Mouse (Mus musculus): ENCODE results near the gene Gm45062.

Gm45062 gene

DNA sequence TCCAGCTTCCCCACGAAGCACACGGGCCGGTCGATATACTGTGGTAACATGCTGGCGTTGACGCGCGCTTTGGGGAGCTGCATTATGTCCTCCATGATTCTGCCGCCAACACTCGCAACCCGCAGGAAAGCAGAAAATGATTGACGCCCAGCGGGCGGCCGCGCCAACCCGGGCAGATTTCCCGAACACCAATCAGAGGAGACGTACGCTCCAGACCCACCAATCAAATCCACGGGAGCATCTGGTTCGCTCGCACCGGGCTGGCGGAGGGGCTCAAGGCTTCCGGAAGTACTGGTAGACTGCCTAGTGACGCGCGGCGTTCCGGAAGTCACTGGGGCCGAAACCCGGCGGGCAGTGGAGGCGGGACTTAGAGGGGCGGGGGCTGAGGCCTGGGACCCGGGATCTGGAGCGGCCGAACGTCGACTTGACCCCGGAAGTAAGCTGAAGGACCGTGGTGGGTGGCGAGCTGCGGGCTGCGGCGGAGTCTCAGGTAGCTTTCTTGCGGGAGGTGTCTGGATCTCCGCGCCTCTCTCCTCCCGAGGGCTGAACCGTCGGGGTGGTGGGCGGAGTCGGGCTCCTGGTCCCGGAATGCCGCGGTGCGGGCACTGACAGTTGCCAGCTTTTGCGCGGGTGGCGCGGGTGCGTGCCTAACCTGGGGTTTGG lies at the start of gene Gm45062, which contains the start of the genes Rpa3 and Umad1:
Gene Gm45062, plus strand, starts transcription at position 447 of the 663 bp plus-strand sequence.
Gene Rpa3, minus strand, starts transcription at position 170 of the 663 bp plus-strand sequence.
Gene Umad1, plus strand, starts transcription at position 285 of the 663 bp plus-strand sequence.
- DNase-seq: peak; percentile 95 to 97

DNA sequence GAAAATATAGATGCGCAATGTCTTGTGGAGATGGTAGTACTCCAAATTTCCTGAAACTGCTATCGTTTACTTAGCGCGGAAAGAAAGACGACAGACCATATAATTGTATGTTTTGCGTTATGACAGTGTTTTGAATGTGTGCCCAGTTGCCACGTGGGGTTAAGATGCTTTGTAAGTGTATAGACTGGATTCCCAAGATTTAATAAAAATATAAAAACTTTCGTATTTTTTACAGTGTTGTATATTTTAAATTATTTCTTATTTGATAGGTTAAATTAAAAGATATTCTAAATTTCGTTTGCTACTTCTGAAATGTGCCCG lies 49.4 kb upstream of the Gm45062 start:
- no peak for DNase-seq

DNA sequence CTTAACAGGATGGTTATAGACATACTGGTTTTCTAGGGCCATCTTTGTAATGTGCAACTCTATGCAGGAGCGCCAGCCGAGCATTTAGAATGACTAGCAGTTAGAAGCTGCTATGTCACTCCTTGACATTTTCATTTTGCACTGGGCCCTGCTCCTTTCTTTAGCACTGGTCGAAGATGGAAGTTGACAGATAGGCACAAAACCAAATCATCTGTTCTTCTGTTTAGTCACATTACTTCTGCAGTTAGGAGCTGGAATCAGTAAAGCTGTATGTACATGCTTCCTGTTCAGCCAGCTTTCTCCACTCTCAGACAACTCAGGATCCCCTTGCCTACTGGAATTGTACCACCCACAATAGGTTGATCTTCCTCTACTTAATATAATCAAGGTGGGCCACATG lies 48.6 kb upstream of the Gm45062 start:
- no peak for DNase-seq

DNA sequence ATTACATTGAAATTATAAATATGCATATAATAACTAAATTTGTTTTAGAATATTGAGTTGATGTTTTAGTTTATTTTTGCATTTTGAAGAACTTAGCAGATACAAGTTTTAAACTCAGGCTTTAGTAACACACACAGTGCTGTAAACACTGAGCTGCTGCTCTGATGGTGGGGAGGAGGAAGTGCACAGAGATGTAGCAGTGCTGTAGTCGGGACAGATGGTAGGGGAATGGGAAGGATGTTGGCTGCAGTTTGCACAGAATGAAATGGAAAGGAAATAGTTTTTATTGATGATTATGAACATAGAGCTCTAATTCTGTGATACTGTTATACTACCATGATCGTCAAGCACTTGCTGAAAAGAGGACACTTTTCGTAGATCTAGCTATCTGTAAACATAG lies 32.2 kb upstream of the Gm45062 start:
- DNase-seq: no peak

DNA sequence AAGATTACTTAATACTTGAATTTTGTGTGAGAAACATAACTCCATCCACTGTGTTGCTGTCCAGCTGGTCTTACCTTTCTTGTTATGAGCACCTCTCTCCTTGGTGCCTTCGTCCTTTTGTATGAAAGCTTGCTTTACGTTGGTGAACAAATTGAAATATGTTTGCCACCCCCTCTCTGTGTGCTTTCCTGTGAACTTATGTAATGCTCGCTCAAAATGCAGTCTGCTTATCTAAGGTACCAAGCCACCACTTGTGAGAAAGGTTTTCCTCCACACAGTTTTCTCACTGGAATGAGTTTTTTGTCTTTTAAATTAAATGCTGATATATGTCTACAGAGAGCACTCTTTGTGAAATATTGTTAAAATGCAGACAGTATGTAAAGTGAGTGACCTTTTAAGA lies 30.7 kb upstream of the Gm45062 start:
- DNase-seq: no peak

DNA sequence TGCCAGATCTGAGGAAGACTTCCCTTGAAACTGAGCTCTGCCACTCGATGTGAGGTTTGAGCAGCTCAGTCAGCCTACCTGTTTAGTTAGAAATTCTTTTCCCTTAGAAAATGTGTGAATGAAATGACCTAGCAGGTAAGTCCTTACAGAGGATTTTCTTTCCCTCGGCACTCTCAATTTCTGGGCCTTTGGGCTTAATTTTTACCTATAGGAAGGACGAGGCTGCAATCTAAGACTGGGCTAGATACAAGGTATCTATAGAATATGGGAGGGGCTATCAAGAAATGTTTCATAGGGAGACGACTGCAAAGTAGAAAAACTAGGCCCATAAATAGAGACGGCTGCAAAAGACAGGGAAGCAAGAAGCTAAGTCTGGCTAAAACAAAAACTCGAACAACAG lies 934 bp upstream of the Gm45062 start:
- DNase-seq: no peak

DNA sequence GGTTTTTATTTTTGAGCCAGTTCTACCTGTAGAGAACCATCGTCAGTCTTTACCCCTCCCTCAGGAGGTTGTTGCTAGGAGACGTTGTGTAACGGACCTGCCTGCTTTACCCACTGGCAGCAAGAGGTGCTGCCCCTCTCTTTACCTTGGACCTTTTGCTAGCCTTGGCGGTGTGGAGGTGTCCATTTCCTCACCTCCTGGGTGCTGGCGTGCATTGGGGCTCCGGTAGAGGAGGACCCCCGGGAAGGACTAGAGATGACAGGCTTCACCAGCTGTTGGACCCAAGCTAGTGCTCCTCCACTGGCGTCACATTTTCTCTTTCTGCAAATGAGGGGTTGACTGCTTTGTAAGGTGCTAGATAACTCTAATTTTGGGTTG lies 406 bp downstream of the Gm45062 start:
- DNase-seq: no peak

DNA sequence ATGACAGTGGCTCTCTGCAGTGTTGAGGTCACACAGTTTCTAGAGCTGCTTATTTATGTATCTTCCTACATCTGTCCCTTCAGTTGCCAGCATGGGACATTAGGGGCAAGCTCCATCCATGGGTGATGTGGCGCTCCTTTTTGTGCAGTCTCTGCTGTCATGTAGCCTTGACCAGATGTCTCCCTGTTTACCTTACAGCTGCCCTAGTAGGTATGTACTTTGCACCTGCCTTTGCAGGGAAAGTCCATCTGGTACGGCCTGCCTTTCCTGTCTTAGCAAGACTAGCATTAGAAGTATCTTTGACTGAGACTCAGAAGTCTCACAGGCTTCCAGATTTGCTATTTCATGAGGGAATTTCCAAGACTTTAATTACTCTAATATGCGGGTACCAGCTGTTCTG lies 11.8 kb downstream of the Gm45062 start:
- no peak for DNase-seq

DNA sequence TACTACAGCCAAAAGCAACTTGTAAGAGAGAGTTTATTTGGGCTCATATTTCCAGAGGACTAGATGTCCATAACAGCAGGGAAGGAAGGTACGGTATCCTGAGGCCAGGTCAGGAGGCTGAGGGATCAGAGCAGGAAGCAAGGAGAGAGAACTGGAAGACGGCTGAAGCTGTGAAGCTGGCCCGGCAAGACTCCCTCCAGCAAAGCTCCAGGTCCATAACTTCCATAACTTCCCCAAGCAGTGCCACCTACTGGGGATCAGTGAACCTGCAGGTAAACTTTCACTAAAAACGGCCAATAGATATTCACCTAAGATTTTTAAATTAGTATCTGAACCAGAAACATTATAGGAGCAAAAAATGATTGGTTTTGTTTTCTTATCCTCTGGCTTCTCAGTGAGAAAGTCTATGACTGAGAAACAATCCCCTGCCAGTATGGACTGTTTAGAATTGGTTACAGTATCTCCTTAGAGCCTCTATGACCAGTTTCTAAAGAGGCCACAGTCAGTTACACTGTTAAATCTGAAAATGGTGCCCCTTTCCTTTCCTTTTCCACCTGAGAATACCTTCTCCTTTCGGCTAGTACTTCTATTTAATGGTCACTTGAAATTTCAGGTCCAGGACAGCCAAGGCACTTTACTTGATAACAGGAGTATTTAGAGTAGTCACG lies 15.3 kb downstream of the Gm45062 start:
- peak in 1 of 2 experiments; percentile 41 for DNase-seq

DNA sequence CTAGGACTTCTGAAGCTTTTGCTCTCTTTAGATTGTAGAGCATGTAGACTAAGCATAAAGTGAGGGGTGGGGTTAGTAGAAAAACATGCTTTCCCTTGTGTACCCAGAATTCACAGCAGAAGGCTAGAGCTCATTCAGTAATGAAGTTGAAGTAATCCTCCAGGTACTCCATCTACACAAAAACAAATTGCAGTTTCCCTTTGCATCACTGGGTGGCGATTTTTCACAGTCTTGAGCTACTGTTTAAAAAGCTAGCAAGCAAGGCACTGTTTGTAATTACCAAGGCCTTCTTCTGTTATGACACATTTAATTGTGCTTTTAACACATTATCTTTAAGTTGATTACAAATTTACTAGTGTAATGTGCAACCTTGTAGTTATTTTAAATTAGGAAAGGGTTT lies 15.8 kb downstream of the Gm45062 start:
- peak; percentile 68 to 85 for DNase-seq

DNA sequence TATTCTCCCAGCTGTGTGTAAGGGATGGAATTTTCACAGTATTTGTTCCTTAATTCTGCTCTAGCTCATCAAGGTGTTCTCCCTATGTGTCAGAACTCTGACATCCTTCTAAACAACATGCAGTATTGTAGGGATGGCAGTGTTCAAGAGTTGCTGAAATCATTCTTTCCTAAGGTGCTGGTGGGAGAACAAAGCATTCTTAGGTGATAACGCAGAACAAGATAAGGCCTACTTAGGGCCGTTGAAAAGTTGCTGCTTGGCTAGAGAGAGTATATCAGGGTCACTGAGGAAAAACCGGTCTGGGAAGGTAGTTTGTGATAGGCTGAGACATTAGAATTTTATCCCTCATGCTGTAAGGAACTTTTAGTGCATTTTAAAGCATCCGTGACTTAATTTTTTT lies 17.2 kb downstream of the Gm45062 start:
- no peak for DNase-seq

DNA sequence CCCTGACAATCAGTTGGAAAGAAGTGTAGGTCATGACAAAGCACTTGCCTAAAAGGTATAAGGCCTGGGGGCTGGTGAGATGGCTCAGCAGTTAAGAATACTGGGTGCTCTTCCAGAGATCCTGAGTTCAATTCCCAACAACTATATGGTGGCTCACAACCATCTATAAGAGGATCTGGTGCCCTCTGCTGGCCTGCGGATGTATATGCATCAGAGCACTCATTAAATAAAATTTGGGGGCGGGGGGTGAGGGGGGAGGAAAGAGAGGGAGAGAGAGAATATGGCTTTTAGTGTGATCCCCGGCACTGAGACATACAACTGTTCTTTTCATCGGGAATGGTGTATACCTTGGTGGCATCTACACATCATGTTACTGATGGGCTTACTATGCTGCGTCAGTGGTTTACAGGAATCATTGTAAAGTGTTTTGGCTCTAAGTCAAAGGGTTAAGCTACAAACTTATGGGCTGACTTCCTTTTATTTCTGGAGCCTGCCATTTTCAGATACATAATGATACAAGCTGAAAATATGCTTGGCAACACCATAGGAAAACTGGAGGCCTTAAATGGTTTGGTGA lies 19.3 kb downstream of the Gm45062 start:
- no peak for DNase-seq

DNA sequence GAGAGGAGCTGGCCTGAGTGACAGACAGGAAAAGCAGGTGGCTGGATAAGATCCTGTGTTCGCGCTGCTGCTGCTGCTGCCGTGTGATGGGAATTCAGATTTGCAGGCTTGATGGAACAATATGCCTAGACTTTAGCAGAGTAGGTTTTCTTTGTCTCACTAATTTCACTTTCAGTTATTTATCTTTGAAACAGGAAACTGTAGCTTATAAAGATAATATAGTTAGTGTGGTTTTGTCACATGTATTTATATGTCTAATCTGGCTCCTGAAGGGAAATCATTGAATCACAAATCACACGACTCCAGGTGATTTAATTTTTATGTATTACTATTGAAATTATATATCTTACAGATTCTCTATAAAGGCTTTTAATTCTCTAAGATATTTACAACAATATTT lies 24.0 kb downstream of the Gm45062 start:
- DNase-seq: no peak

DNA sequence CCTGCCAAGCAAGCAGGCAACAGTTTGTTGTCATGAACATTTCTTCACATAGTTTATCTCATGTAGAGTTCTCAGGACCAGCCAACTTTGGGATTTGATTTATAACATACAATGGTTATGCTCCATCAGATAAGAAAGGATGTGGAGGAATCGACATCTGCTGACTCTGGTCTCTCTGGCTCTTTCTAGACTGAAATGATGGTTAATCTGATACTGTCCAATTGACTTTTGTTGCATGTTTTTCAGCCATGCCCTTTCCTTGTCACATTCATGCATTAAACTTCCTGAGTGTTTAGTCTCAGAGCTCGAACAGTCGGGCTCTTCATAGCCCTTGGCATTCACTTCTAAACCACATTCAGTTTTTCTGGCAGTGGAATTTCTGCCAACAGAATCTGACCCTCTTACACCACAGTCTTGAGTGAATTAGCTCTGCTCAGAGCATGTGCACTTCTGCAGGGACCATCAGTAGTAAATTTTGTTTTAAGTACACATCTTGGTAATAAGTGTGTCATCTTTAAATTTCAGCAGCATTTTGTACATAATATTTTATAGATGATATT lies 26.2 kb downstream of the Gm45062 start:
- no peak for DNase-seq

DNA sequence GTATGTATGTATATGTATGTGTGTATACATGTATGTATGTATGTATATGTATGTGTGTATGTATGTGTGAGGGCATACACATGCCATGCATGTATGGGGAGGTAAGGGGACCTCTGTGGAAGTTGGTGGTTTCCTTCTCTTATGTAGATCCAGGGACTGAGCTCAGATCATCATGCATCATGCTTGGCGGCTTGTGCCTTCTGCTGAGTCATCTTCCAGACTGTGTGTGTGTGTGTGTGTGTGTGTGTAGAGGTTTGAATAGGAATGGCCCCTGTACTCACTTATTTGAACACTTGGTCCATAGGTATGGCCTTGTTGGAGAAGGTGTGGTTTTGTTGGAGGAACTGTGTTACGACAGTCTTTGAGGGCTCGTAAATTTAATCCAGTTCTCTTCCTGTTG lies 26.9 kb downstream of the Gm45062 start:
- no peak for DNase-seq

DNA sequence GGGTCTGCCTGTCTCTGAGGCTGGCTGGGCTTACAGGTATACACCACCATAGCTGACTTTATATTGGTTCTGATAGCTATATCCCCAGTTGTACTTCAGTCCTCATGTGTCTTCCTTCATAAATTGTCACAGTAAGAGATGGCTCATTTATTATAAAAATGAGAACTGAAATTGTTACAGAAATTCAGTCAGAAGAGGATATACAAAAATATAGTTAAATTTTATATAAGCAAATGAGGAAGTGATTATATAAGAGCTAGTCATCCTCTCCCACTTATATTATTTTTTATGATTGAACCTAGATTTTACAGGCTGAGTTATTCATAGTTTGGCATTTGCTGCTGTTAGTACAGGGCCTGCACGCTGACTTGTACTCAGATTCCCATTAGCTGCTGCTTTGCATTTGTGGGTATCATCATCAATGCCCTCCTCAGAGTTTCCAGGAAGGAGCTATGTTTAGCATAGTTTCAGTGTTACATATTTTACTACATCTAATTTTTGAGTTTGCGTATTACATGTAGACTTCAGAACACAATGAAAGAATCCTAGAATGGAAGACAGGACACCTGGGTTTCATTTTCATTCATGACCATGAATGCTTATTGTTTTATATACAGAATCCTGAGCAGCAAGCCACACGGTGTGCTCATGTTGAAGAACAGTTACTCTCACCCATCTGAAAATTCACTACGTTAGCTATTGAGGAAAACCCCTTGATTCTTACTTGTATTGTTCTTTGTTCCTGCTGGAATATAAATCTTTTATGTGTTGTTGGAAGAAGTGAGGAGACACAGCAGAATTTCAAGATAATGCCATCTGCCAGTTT lies 29.7 kb downstream of the Gm45062 start:
- DNase-seq: no peak

DNA sequence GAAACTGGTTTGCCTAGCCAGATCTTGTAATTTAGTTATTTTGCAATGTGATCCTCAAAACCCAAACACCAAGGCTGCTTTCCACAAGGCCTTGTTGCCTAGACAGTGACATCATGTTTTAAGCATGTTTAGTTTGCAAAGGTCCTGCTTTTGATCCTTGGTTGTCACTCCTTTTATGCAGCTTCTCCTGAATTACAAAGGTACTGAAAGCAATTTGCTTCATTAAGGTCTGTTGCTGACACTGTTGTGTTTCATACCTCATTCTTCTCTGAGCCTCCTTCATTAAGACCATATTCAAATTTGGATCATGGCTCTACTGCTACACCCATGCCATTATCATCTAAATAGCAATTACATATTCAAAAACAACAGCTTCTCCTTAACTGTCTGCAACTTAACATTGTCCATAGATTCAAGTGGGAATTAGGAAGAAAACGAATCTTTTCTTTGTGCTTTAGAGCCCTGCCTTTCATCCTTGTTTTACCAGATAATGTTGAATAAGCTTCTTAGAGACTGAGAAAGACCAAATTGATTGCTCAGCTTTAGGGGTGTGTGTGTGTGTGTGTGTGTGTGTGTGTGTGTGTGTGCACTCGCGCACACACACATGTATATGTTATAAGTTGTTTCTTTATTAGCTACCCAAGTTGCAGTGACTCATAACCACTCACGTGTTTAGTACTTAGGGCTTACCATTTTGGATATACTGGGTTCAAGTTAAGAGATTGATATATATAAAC lies 35.0 kb downstream of the Gm45062 start:
- DNase-seq: no peak

DNA sequence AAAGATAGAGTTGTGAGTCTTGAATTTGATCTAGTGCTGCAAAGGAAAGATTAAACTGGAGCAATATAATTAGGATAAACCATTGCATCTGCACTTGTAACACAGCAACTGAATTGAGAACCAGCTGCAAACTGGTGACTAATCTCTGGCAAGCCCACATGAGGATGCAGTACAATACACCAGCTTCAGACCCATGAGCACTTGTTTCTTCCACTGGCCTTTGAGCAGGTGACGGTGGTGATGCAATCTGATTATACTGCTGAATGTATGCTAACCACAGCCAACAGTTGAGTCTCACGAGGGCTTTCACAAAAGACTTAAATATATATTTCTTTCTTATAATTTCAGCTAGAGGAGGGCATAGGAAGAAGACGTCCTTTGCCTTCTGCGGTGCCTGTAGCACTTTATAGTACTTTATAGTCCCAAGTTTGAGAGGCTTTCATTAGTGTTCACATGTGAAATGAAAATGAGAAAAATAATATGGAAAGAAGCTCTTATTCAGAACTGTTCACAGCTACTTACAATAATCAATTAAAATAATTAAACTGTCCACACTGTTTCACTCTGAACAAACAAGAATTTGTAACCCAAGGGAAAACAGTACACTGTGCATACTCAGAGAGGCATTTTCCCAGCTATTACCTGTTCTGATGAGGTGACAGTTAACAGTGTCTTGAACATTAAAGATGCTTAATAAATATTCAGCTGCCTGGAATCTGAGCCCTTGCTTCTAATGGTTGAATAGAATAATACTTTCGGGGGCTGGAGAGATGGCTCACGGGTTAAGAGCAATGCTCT lies 40.0 kb downstream of the Gm45062 start:
- DNase-seq: peak in 1 of 2 experiments; percentile 40

DNA sequence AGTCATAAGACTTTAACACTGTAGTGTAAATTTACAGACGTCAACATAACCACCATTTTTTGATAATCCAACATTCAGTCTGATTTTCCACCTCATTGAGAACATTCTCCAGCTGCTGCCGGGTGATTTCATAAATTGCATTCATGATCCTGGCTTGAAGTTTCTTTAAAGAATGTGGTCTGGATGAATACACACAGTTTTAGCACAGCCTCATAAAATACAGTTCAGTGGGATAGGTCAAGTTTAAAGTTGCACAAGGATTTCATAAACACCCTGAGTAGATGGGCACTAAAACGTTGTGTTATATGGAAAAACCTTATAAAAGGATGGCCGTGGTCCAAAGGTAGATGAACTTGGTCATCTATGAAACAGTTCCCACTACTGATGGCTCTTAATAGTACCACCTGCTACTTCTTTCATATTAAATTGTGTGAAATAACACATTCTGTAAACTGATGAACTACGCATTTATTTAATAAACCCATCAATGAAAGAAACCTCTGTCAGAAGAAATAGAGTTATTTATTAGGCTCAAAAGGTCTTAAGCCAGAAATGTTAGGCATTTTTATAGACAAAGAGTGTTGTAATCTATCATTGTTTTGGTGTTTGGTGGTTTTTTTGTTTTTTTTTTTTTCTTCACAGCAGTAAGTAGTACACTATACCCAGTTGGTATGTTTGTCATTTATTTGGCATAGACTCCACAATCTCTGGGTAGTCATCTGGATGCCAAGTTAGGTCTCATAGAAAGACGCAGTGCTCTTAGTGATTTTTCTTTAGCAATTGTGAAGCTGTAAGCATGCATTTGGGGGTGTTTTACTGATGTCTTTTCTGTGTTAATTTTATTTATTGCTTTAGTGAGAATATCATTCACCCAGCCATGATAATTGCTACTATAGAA lies 48.9 kb downstream of the Gm45062 start:
- DNase-seq: no peak

DNA sequence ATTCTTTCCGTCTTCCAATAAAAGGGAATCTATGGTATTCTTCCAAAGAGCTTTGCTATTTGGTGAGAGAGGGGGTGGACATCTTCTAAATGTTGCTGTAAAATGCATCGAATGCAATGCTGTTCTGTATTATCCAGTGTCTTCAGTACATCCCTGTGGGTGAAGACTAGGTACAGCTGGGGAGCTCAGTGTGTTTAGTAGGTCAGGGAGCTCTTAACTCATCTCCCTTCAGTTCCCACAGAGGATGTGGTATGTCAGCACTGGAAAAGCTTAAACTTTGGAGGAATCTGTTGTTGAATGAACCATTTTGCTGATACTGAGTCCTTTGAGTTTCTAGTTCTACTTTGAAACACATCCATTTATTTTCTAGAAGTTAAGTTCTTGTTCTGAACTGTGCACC lies 53.3 kb downstream of the Gm45062 start:
- no peak for DNase-seq

DNA sequence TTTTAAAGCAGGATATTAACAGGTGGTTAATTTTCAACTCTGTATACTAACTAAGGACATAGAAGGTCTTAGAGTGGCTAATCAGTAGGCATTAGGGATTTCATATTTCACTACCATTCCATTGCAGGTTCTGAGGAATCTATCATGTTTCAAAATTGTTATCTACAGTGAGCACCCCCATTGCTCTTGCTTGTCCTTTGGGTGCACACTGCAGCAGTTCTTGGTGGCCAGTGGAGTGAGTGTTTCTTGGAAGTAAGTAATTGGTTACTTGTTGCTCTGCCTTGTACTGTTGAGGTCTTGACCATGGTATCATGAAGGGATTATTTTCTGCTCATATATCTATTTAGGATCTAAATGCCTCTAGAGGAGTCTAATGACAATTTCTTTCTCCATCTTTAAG lies 57.0 kb downstream of the Gm45062 start:
- DNase-seq: no peak
